Mouse (Mus musculus) hindbrain, embryonic 13.5 days (tissue): ENCODE results near the gene Esyt1. TPM values are rescaled to one million over a fixed set of nuclear protein-coding genes. Genes with fewer than 3 reads are reported as not detected.

Experiments used
- ATAC-seq: fragments of 200-750 bp; cut with Nextera tagmentation; 2 replicates; pipeline ENCODE4 v1.8.0; 2017; ENCODE audit warnings: moderate TSS enrichment; ENCODE audit not compliant: low FRiP score
- H3K27ac ChIP-seq: fragments of 300-500 bp; sonication (generic); 2 replicates; pipeline ENCODE4 v1.5.1; 2015; ENCODE audit warnings: inconsistent platforms, mild to moderate bottlenecking, moderate library complexity
- H3K27me3 ChIP-seq: fragments of 300-500 bp; sonication (generic); 2 replicates; pipeline ENCODE4 v1.6.1; 2015; ENCODE audit warnings: mild to moderate bottlenecking, inconsistent platforms
- H3K36me3 ChIP-seq: fragments of 300-500 bp; sonication (generic); 2 replicates; pipeline ENCODE4 v1.6.1; 2015; ENCODE audit warnings: mild to moderate bottlenecking, inconsistent platforms
- H3K4me1 ChIP-seq: fragments of 300-500 bp; sonication (generic); replicated peaks from 2 replicates; pipeline ENCODE4 v1.6.1; 2015; ENCODE audit warnings: inconsistent platforms
- H3K4me2 ChIP-seq: fragments of 300-500 bp; sonication (generic); 2 replicates; pipeline ENCODE4 v1.6.1; 2015; ENCODE audit warnings: inconsistent platforms, mild to moderate bottlenecking, moderate library complexity
- H3K4me3 ChIP-seq: fragments of 300-500 bp; sonication (generic); 2 replicates; pipeline ENCODE4 v1.5.1; 2015; ENCODE audit warnings: mild to moderate bottlenecking, inconsistent platforms
- H3K9ac ChIP-seq: fragments of 300-500 bp; sonication (generic); 2 replicates; pipeline ENCODE4 v1.6.1; 2015; ENCODE audit warnings: mild to moderate bottlenecking, inconsistent platforms
- H3K9me3 ChIP-seq: fragments of 300-500 bp; sonication (generic); 2 replicates; pipeline ENCODE4 v1.6.1; 2016; ENCODE audit warnings: inconsistent platforms
- WGBS: fragments of 180-500 bp; shearing (Covaris S2); methylation state at CpG from one replicate; pipeline ENCODE4 v1.1.7; 2015; 5-methylcytosine and 5-hydroxymethylcytosine counted together
- microRNA-seq: library from miRNA; unstranded; fragments of <30 nt; microRNA quantifications from one replicate; pipeline ENCODE4, GENCODE M21; 2016
- polyA plus RNA-seq: library from polyadenylated mRNA; unstranded; fragments of >200 nt; fragmentation: Nextera tagmentation; extraction: Ambion mirVana; gene quantifications from 2 replicates; pipeline ENCODE4 v1.2.1, GENCODE M21; 2015

Gene Esyt1
- polyA plus RNA-seq, 1 experiment from 2014 or later, result 17.6 TPM

- peak overlapping the region; percentile 40 for H3K9ac ChIP-seq
- H3K4me2 ChIP-seq, result no peak overlapping the region
- no peak for ATAC-seq
- H3K9me3 ChIP-seq, result no peaks in the 10 kb centered on the region
- no peaks in the 10 kb centered on the region for H3K27me3 ChIP-seq
- H3K4me1 ChIP-seq, result peaks cover 36% of the 10 kb centered on the region
- no peak overlapping the region for H3K4me3 ChIP-seq
- H3K36me3 ChIP-seq, result peaks cover 65% of the 10 kb centered on the region
- H3K27ac ChIP-seq, result peak overlapping the region; percentile 86
- WGBS, result 76% methylated on average over 5 of the region's 5 CpGs
Observed at GRCm38 (mm10) chr10:128490232-128490631, 35.4 kb downstream of the Esyt1 start.

GRCm38 (mm10) chr10:128489785-128490184 lies 35.9 kb downstream of the Esyt1 start:
- Histone ChIP-seq H3K4me2 (no peak overlapping the region), H3K27ac (peak overlapping the region; percentile 86), H3K9ac (peak overlapping the region; percentile 40; the same call in 1 of the 2 replicates), H3K27me3 (no peaks in the 10 kb centered on the region), H3K4me1 (peaks cover 32% of the 10 kb centered on the region), H3K4me3 (no peak overlapping the region), H3K9me3 (no peaks in the 10 kb centered on the region), H3K36me3 (peaks cover 68% of the 10 kb centered on the region)
- no peak for ATAC-seq
- 62% methylated on average over 4 of the region's 4 CpGs for WGBS

GRCm38 (mm10) chr10:128489380-128489779 lies 36.3 kb downstream of the Esyt1 start:
- Histone ChIP-seq H3K4me3 (no peak overlapping the region), H3K27me3 (no peaks in the 10 kb centered on the region), H3K9me3 (no peaks in the 10 kb centered on the region), H3K27ac (peak overlapping the region; percentile 86; the same call in 1 of the 2 replicates), H3K36me3 (peaks cover 72% of the 10 kb centered on the region), H3K9ac (no peak overlapping the region), H3K4me1 (peaks cover 28% of the 10 kb centered on the region), H3K4me2 (no peak overlapping the region)
- ATAC-seq, result no peak
- WGBS, result 74% methylated on average over 5 of the region's 5 CpGs

- no peak for ATAC-seq
- peaks cover 79% of the 10 kb centered on the region for H3K36me3 ChIP-seq
- H3K4me3 ChIP-seq, result no peak overlapping the region
- H3K27me3 ChIP-seq, result no peaks in the 10 kb centered on the region
- peaks cover 28% of the 10 kb centered on the region for H3K4me1 ChIP-seq
- H3K4me2 ChIP-seq, result no peak overlapping the region
- H3K9ac ChIP-seq, result no peak overlapping the region
- no peaks in the 10 kb centered on the region for H3K9me3 ChIP-seq
- WGBS, result 85% methylated on average over 4 of the region's 4 CpGs
- no peak overlapping the region for H3K27ac ChIP-seq
Observed at GRCm38 (mm10) chr10:128488776-128489175, 36.9 kb downstream of the Esyt1 start.

GRCm38 (mm10) chr10:128487861-128488712 lies 37.6 kb downstream of the Esyt1 start:
- H3K27me3 ChIP-seq, result no peaks in the 10 kb centered on the region
- no peaks in the 10 kb centered on the region for H3K9me3 ChIP-seq
- peaks cover 85% of the 10 kb centered on the region for H3K36me3 ChIP-seq
- peak overlapping the region; percentile 18 for H3K27ac ChIP-seq
- H3K4me3 ChIP-seq, result no peak overlapping the region
- H3K4me1 ChIP-seq, result peaks cover 28% of the 10 kb centered on the region
- no peak overlapping the region for H3K9ac ChIP-seq
- WGBS, result 89% methylated on average over 22 of the region's 22 CpGs
- no peak for ATAC-seq
- no peak overlapping the region for H3K4me2 ChIP-seq

GRCm38 (mm10) chr10:128486370-128486769 lies 39.3 kb downstream of the Esyt1 start:
- Histone ChIP-seq H3K4me3 (no peak overlapping the region), H3K4me2 (no peak overlapping the region), H3K9ac (no peak overlapping the region), H3K4me1 (peaks cover 13% of the 10 kb centered on the region), H3K9me3 (no peaks in the 10 kb centered on the region), H3K36me3 (peaks cover 96% of the 10 kb centered on the region), H3K27ac (no peak overlapping the region), H3K27me3 (no peaks in the 10 kb centered on the region)
- 90% methylated on average over 7 of the region's 7 CpGs for WGBS
- no peak for ATAC-seq

- no peak for ATAC-seq
- Histone ChIP-seq H3K36me3 (peaks cover 96% of the 10 kb centered on the region), H3K4me3 (no peak overlapping the region), H3K9me3 (no peaks in the 10 kb centered on the region), H3K4me1 (no peaks in the 10 kb centered on the region), H3K9ac (no peak overlapping the region), H3K27ac (no peak overlapping the region), H3K4me2 (no peak overlapping the region), H3K27me3 (no peaks in the 10 kb centered on the region)
- WGBS, result 88% methylated on average over 12 of the region's 12 CpGs
Observed at GRCm38 (mm10) chr10:128474366-128474765, 51.3 kb downstream of the Esyt1 start.

GRCm38 (mm10) chr10:128460270-128460630 lies 65.4 kb downstream of the Esyt1 start:
- H3K36me3 ChIP-seq, result peaks cover 36% of the 10 kb centered on the region
- H3K4me1 ChIP-seq, result peaks cover 14% of the 10 kb centered on the region
- peak overlapping the region; percentile 98 for H3K27ac ChIP-seq
- peak overlapping the region; percentile 99 for H3K9ac ChIP-seq
- peaks cover 3% of the 10 kb centered on the region; the same call in 1 of the 2 replicates for H3K27me3 ChIP-seq
- ATAC-seq, result no peak
- under 1% methylated on average over 5 of the region's 5 CpGs for WGBS
- H3K4me2 ChIP-seq, result peak overlapping the region; percentile 89
- H3K9me3 ChIP-seq, result no peaks in the 10 kb centered on the region
- peak overlapping the region; percentile 91 for H3K4me3 ChIP-seq

Small RNAs within 50 kb of the gene (microRNA-seq; reads per million reads assigned to microRNA genes)
- gene Gm47275, result not detected
- gene Mir6916, result not detected

Other genes with a start within 250 kb of the Esyt1 start
- gene Il23a, start 227.1 kb downstream of the Esyt1 start, polyA plus RNA-seq, result 0.10 TPM in 1 of 2 replicates, not detected in the other
- 25.3 and 25.8 TPM in 2 replicates for gene Pan2, start 222.5 kb downstream of the Esyt1 start, polyA plus RNA-seq
- 227 and 228 TPM in 2 replicates for gene Cnpy2, start 203.4 kb downstream of the Esyt1 start, polyA plus RNA-seq
- 232 and 235 TPM in 2 replicates for gene Cs, start 188.1 kb downstream of the Esyt1 start, polyA plus RNA-seq
- 31.1 and 37.6 TPM in 2 replicates for gene Coq10a, start 156.9 kb downstream of the Esyt1 start, polyA plus RNA-seq
- gene Ankrd52, start 148.8 kb downstream of the Esyt1 start, polyA plus RNA-seq, result 11.7 and 12.9 TPM in 2 replicates
- not detected in 2 replicates for gene Slc39a5, start 124.6 kb downstream of the Esyt1 start, polyA plus RNA-seq
- 126 and 139 TPM in 2 replicates for gene Nabp2, start 114.4 kb downstream of the Esyt1 start, polyA plus RNA-seq
- 81.9 and 83.8 TPM in 2 replicates for gene Rnf41, start 114.2 kb downstream of the Esyt1 start, polyA plus RNA-seq
- gene Smarcc2, start 66.6 kb downstream of the Esyt1 start, polyA plus RNA-seq, result 195 and 196 TPM in 2 replicates
- 933 and 943 TPM in 2 replicates for gene Myl6, start 31.7 kb downstream of the Esyt1 start, polyA plus RNA-seq
- 4.1 and 4.2 TPM in 2 replicates for gene Myl6b, start 27.2 kb downstream of the Esyt1 start, polyA plus RNA-seq
- gene Zc3h10, start 21.9 kb upstream of the Esyt1 start, polyA plus RNA-seq, result 19.7 and 20.9 TPM in 2 replicates
- gene Rpl41, start 23.4 kb upstream of the Esyt1 start, polyA plus RNA-seq, result 2,639 and 2,680 TPM in 2 replicates
- gene Pa2g4, start 40.1 kb upstream of the Esyt1 start, polyA plus RNA-seq, result 125 and 129 TPM in 2 replicates
- 3.0 and 3.5 TPM in 2 replicates for gene Erbb3, start 63.8 kb upstream of the Esyt1 start, polyA plus RNA-seq
- gene Rps26, start 100.9 kb upstream of the Esyt1 start, polyA plus RNA-seq, result 482 and 485 TPM in 2 replicates
- gene Ikzf4, start 120.1 kb upstream of the Esyt1 start, polyA plus RNA-seq, result 14.6 and 15.2 TPM in 2 replicates
- gene Suox, start 148.2 kb upstream of the Esyt1 start, polyA plus RNA-seq, result 14.4 and 14.6 TPM in 2 replicates
- 99.1 and 101 TPM in 2 replicates for gene Rab5b, start 170.4 kb upstream of the Esyt1 start, polyA plus RNA-seq
- 0.32 and 0.70 TPM in 2 replicates for gene Pmel, start 178.3 kb upstream of the Esyt1 start, polyA plus RNA-seq
- 26.0 and 26.7 TPM in 2 replicates for gene Cdk2, start 179.2 kb upstream of the Esyt1 start, polyA plus RNA-seq
- 6.5 and 7.0 TPM in 2 replicates for gene Dgka, start 219.0 kb upstream of the Esyt1 start, polyA plus RNA-seq
- 46.5 and 50.0 TPM in 2 replicates for gene Pym1, start 222.0 kb upstream of the Esyt1 start, polyA plus RNA-seq